Mouse (Mus musculus) ZHBTc4 (cell line): ENCODE results near the gene Foxp4.
A peak's percentile ranks its signal among the peaks of the same experiment; 100 is the strongest.

Source experiments
- DNase-seq: peaks from one replicate; pipeline ENCODE4 v3.0.0-alpha.2; 2011; ENCODE audit warnings: low read depth, low spot score

Gene Foxp4

GRCm38 (mm10) chr17:47853336-47853735, 71.1 kb downstream of the Foxp4 start:
- peak; percentile 77 for DNase-seq

GRCm38 (mm10) chr17:47851798-47852360, 72.6 kb downstream of the Foxp4 start:
- peak; percentile 72 for DNase-seq

GRCm38 (mm10) chr17:47850639-47851314, 73.7 kb downstream of the Foxp4 start:
- DNase-seq = no peak

- DNase-seq = no peak
These were observed 74.4 kb downstream of the Foxp4 start for GRCm38 (mm10) chr17:47850035-47850434.

- DNase-seq = no peak
These were observed 76.5 kb downstream of the Foxp4 start for GRCm38 (mm10) chr17:47847985-47848384.

- no peak for DNase-seq
These were observed 78.8 kb downstream of the Foxp4 start for GRCm38 (mm10) chr17:47845609-47846008.

- peak; percentile 67 for DNase-seq
These were observed 81.0 kb downstream of the Foxp4 start for GRCm38 (mm10) chr17:47843465-47843864.

GRCm38 (mm10) chr17:47841931-47842623, 82.4 kb downstream of the Foxp4 start:
- DNase-seq = no peak

- no peak for DNase-seq
These were observed 82.9 kb downstream of the Foxp4 start for GRCm38 (mm10) chr17:47841521-47841920.

GRCm38 (mm10) chr17:47837808-47838207, 86.6 kb downstream of the Foxp4 start:
- no peak for DNase-seq

GRCm38 (mm10) chr17:47834482-47834767, 90.0 kb downstream of the Foxp4 start, which contains the start of gene Mdfi:
Mdfi (minus strand) TSS chr17:47834691.
- peak; percentile 53 for DNase-seq

GRCm38 (mm10) chr17:47833628-47834481, 90.6 kb downstream of the Foxp4 start:
- no peak for DNase-seq

- DNase-seq = peak; percentile 70
These were observed 91.3 kb downstream of the Foxp4 start for GRCm38 (mm10) chr17:47833029-47833627.

GRCm38 (mm10) chr17:47832501-47833028, 91.9 kb downstream of the Foxp4 start:
- no peak for DNase-seq

GRCm38 (mm10) chr17:47831772-47832171, 92.7 kb downstream of the Foxp4 start:
- no peak for DNase-seq

- DNase-seq = no peak
These were observed 93.3 kb downstream of the Foxp4 start for GRCm38 (mm10) chr17:47831161-47831560.

- DNase-seq = no peak
These were observed 103.1 kb downstream of the Foxp4 start for GRCm38 (mm10) chr17:47821339-47821738.

- peak; percentile 78 for DNase-seq
These were observed 106.3 kb downstream of the Foxp4 start for GRCm38 (mm10) chr17:47818038-47818725.
